Mouse (Mus musculus) cerebellum, adult 8-10 months (tissue): ENCODE measurements around the gene Casr.

Experiments used
- DNase-seq: peaks from one replicate; pipeline ENCODE4 v3.0.0; 2022

Gene Casr

DNA sequence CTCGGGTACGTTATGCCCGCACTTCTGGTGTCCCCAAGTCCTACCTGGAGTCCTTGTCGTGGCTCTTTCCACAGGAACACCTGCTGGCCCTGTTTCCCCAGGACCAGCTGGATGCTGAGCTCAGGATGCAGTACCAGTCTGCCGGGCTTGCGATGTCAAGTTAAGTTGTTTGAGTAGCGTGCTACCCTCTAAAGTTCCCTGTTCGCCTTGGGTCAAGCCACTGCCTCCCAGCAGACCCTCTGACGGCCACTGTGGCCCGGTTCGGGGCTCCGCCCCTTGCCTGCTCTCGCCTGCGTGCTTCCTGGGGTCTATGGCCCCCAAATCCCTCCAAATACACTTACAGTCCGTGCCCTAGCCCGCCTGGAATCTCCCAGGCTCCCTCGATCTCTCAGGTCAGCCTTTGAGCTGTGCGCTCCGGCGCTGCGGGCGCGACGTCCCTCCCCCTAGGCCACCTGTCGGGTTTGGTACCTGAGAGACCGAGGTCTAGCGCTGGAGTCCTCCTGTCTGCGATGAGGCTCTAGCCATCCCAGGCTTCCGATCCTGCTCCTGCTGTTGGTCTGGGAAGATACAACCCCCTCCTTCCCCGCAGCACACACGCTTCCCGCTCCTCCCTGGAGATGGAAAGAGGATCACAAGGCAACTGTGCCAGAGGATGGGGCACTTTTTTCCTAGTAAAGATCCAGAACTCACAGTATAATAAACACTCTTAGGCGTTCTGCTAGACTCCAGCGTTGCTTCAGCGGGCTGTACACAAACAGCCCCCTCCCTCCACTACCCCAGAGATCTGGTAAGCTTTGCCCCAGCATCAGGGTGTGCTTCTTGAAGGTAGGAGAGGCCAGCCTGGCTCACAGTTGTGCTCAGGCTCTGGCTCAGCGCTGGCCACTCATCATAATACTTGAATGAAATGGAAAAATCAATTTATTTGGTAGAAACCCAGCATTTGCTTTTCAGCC is at the start of gene Casr:
Casr (minus strand) TSS at position 756 of the 953 bp plus-strand sequence.
- no peak for DNase-seq

DNA sequence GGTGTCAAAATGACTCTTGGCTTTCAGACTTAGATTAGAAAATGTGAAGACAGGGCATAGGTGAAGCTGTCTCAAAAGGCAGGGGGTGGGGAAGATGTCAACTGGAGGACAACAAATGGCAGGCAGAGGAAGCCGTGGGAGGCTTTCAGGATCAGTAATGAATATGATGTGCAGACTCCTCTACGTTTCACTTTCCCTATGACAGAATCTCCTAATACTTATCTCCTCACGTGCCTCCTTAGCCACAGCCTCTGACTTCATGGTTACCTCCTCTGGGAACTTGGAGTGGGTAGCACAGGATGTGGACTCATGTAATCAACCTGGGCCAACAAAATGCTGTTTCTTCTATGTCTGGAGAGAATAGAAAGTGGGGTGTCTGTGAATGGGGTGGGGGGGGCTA is 40.7 kb upstream of the Casr start:
- no peak for DNase-seq

DNA sequence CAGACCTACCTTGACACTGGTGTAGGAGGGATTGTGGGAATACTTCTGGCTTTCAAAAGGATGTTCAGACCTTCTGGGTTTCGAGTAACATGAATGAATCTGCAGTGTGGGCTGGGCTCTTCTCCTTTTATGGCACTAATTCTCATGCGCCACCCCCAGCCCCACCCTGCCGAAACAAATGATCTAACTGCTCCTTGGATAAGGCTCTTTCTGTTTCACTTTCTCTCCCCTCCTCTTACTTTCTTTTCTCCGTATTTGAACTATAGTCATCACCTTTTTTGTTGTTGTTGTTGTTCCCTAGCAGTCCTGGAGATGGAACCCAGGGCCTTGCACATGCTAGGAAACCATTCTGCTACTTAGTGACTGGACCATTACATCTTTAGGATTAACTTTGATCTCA is 36.3 kb upstream of the Casr start:
- no peak for DNase-seq

DNA sequence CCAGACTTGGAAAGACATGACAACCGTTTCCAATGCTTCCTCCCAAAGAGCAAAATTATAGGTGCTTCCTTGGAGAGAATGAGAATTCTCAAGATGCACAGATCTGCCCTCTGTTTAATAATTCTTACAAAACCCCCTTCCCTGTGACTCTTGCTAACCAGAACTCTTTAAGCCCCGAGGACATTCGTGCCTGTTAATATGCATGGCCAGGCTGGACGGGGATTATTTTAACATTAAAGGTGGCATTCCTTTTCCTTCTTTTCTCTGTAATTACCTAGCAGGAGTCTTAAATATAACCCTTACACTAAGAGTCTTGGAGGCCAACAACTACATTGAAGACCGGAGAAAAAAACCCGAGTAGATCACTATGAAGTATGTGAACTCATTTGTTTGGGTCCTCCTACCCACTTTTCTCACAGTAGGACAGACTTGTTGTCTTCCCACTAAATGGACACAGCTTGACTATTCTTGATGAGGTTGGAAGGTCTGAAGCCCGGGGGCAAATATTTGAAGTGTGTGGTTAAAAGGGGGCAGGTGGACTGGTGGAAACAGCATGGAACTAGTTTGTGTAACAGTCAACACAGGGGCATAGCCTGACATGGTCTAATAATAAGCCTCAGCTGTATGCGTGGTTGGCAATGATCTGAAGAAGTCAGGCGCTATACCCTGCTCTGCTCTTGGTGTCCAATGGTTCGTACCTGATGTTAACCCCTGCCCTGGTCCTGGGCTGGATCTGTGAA is 34.9 kb upstream of the Casr start:
- DNase-seq, result no peak

DNA sequence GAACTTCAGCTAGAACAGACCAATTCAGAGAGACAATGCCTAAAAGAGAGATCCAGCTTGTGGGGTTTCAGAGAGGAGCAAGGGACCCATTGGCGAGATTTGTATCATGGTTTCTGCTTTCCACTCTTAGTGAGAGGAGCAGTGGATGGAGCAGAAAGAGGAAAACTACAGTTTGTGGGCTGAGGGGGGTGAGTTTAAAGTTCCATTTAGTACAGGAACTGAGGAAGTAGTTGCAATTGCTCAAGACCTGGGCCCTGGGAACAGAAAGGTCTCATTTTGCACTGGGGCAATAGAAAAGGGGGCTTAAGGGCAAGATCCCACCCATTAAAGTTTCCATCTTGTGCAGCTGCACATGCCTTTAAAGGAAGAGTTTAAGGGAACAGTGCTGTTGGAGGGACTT is 28.0 kb upstream of the Casr start:
- no peak for DNase-seq

DNA sequence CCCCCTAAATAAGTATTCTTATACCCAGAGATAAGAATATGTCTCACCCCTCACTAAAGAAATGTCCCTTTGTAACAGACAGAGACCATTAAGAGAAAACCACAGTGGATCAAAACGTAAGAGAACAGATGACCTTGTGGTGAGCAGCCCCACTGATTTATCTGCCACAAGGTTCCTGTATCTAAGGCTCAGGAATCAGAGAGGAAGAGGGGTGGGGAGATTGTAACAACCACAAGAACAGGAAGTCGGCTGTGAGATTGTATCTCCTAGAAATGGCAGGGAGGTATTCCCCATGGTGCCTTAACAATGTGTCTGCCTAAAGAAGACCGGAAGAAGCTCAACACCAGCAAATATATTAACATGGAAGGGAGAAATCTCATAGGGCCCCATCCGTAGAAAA is 26.0 kb upstream of the Casr start:
- DNase-seq, result no peak

DNA sequence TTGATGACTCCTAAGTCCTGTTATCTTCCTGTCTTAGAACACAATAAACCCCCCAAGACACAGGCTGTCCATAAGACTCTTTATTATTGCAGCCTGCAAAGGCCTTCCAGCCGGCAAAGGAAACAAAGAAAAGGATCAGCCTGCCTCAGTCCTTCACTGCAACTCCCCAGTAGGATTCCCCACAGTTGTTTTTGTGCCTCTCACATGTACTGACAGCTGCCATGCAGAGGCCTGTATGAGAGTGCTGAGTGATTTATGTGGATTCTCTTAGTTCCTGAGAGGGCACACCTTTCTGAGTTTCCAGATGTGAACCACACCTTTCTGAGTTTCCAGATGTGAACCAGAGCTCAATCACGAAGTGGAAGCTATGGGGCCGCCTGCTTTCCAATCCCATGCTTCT is 20.1 kb upstream of the Casr start:
- DNase-seq, result no peak

DNA sequence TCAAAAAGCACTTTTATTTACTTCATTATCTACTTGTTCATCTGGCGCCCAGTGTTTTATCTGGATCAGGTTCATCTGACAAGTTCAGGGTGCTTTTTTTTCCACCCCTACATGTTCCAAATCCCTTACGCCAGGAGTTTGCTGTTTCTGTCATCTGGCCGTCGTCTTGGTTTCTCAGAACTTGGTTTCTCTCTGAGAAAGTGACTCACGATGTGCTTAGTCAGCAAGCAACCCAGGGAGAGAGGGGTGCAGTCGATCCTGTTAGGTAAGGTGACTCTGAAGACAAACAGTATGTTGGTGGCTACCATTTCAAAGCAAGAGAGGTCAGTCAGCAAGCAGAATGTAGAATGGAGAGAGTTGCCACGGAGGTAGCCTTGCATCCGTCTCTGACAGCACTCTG is 10.0 kb upstream of the Casr start:
- DNase-seq, result no peak

DNA sequence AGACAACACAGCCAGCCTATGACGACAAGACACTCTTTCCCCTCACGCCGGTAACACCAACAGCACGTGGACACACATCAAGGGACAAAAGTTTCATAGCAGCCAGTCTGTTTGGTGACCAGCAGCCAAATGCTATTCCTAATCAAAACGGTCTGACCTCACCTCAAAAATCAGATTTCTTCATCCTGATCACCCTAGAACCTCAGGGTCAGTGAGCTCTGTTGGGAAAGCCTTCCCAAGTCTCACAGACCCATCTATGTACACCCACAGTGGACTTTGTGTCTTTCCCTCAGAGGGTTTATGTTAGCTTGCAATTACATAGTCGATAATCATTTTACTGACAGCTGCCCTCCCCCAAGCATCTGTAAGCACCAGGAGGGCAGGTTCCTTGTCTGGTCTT is 2.4 kb downstream of the Casr start:
- no peak for DNase-seq

DNA sequence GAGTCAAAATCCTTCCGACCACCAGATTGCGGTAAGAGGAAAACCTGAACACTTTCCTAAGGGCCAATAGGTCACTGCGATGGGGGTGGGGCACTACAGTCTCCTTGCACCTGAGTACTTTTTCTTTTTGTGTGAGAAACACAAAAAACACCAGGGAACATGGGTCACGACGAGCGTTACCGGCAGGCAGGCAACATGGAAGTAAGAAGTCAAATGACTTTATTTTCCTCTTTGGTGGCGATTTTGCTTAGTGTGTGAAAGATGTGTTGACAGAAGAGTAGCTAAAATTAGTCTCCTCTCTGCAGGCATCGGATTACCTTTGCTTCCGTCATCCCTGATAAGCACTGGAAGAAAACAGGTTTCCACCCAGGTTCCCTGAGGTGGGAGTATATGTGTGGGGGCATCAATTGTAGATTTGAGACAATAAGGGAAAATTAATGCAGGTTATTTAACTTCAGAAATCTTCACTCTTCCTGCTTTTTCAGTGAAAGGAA is 6.2 kb downstream of the Casr start:
- no peak for DNase-seq

DNA sequence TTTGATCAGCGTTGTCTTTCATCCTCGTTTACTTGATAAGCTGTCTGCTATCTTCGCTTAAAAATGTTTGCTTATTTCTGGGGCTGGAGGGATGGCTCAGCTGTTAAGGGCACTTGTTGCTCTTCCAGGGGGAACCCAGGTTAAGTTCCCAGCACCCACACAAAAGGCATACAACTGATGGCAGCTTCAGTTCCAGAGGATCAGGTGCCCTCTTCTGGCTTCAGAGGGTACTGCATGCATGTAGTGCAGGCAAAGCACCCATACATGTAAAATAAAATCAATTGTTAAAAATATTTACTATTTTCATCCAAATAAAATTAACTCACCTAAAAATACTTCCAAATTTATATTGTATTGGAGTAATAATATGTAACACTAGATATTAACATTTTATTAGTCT is 8.3 kb downstream of the Casr start:
- DNase-seq, result no peak

DNA sequence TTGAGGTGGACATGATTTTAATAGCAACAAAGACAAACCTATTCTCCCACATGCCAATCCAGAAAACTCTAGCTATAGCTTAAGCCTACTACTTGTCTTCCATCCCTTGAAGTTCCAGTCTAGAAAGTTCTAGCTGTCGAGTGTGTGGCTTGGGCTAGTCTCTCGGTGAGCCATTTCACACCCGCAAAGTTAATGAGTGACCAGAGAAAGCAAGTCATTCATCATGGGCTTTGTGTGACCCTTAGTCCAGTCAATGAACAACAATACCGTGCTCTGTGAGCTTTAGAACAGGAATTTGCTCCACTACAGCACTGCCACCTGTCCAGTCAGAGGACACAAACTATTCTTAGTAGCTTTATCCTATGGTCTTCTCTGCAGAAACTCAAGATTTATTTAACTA is 16.6 kb downstream of the Casr start:
- DNase-seq, result no peak

DNA sequence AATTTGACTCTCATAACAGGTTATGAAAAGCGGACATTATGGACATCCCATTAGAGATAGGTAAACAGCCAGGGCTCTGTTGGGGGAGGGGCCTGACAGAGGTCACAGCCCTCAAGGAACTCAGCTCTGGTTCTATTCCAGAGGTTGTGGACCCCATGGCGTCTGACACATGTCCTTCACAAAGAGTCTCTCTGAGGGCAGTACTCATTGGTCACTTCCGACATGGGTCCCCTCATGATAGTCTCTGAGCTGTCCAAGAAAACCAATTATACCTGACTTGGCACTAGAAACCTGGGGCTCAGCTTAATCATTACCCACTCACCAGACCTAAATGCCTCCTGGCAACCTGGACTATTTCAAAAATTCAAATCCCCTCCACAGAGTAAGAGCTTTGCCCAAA is 18.9 kb downstream of the Casr start:
- DNase-seq, result no peak

DNA sequence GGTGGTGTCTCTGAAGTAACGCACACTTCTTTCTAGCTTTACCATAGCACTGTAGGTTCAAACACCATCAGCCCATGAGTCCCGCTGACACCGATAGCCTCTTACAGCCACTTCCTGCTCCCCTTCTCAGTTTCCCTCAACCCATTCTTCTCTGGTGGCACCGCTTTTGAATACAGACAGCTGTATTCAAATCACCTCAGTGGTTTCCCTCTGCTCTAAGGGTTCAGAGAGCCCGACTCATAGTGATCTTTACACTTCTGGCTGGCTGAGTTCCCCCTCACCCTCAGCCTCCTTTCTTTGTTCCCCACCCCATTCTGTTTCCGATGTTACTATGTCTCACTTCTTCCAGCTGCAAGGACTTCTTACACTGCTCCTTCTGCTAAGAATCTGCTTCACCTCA is 21.1 kb downstream of the Casr start:
- no peak for DNase-seq

DNA sequence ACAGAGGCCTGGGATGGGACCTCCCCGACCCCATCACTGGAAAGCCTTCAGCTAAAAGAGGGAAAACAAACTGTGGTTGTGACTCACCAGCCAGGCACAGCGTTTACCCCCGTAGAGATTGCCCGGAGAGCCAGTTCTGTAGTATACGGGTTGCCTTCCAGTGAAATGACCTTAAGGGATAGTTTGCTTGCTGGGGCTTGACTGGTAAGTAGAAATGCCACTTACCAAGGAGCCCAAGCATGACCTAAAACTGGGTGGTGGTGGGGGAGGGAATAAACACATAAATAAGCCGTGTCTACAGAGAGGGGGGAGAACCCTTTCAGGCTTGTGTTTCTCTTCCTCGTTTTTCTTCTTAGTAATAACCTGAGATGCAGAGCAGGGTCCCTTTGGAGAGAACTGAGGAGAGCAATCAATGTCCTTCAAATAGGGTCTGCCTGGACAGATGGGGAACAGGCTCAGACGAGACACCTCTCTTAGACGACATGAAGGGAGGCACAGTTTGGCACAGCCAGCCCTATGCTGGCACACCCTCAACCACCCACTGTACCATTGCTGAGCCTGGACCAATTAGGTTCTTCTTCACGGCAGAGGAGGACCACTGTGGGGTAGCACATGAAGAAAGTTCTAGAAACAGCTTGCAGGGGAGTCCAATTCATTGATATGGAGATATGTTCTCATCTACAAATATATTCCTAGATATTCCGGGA is 28.8 kb downstream of the Casr start:
- DNase-seq, result no peak

DNA sequence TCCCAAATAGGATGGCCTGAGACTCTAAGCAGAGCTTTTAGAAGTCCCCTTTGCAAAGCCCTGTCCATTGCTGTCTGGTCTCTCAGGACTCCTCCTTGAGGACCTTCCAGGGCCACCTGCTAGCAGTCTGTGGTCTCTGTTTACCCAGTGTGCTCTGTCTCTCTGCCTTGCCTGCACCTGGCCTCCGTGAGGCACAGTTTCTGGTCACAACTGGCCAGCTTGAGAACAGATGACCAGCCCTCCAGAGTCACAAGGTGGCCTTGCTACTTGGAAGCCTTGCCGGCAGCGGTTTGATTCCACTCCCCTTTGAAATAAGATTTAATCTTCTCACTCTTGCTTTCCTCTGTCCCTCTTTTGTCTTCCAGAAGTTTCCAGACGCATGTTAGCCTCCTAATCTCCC is 29.9 kb downstream of the Casr start:
- DNase-seq, result no peak

DNA sequence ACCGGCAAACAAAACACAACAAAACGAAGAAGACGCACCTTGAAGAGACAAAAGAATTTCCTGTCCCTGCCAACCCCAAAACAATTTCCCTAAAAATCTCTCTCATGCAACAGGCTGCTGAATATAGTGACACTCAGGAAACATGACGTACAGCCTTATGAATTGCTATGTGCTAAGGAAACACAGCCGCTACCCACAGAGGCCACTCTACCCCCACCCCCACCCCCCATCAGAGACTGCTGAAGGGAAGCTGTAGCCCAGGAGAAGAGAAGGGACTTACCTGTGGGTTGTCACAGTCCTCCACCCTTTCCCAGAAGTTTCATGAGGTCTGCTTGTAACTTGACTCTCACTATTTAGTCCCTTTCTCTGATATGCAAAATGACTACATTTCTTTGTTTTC is 30.3 kb downstream of the Casr start:
- DNase-seq, result no peak

DNA sequence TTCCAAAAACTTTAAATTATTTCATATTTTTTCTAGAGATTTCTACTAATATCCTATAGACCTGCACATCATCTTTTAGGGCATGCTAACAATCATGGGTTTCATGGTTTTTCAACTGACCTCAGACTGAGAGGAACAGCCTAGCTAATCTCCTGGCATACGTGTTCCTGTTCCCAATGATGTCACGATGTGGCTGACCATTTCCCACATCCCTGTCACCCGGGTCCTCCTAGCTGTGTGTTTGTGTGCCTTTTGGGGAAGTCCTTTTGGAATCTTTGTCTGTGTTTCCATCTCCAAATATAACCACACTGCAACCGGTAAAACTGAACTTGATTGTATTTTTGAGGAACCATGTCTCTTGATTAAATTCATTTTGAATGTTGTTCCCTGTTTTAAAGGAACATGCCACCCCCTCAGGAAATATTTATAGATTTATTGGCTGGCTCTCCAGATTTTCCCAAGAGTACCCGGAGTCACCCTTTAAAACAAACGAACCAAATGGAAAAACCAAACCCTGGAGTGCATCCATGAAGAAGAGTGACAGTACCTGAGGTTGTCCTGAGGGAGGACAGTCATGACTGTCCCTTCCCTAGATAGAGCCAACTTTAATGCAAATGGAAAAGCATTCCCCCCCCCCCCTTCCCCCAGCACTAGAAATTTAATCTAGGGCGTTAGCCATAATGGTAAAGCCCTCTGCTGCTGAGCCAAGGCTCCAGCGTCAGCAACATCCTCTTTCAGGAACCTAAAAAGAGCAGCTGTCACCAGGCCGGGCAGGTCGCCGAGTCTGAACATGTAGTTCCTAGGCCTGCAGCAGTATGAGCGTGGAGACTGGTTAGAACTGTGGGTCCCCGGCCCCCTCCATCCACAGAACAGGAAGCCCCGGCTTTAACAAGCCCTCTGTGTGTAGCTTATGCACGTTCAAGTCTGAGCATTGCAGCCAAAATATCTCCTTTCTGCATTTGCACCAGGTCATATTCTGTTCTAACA is 31.1 kb downstream of the Casr start:
- DNase-seq, result no peak

DNA sequence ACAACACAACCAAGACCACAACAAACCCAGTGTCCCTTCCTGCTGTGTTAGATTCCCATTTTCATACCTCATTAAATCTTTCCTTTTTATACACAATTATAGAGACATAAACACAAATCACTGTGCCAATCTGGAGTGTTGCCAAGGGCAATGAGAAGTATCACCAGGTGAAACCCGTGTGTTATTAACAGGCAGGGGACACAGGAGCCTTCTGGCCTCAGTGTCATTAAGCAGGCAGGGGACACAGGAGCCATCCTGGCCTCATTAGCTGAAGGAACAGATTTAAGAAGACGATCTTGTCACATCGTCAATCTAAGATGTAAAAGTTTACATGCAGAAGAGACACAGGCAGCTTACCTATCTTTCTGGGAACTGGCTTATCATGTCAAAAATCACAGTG is 33.1 kb downstream of the Casr start:
- no peak for DNase-seq

DNA sequence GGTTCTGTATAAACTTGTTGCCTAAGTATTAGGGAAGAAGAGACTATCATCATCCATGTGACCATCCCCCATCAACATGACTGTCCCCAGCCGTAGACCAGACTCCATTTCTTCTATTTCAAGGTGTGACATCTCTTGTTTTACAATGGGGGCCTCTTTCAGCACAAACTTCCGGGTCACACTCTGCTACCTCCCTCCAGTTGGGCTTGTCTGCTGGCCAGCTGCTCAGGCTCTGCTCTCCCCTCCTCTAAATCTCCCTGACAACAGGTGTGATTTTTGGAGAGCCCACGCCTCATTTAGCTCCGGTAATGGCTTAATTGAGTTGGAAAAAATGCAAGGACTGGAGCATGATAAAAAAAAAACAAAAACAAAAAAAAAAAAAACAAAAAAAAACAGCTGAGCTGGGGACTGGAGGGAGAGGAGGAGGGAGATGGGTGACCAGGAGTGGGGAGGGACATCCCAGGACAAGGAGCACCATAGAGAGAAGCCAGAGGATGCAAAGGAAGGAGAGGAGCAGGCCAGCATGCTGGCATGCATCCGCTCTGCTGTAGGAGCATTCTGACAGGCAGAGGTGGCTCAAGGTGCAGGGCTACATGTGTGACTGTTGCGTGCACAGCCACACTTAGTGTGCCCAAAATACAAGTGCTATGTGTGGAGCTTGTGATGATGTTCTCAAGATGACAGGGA is 35.2 kb downstream of the Casr start:
- no peak for DNase-seq

DNA sequence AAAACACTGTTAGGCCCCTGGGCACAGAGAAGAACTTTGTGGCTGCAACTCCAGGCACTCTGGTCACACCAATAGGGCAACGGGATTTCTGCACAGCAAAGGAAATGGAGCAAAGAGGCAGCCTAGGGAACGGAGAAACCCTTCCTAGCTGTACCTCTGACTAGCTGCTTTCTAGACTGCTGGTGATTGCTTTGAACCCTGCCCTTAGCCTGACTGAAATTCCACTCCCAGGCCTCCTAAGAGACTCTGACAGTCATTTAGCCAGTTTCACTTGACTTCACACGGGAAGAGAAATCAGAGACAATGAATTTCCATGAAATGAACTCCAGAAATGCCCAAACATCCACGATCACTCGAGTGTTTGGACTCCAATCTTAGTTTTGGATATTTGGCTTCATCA is 38.8 kb downstream of the Casr start:
- DNase-seq, result no peak

DNA sequence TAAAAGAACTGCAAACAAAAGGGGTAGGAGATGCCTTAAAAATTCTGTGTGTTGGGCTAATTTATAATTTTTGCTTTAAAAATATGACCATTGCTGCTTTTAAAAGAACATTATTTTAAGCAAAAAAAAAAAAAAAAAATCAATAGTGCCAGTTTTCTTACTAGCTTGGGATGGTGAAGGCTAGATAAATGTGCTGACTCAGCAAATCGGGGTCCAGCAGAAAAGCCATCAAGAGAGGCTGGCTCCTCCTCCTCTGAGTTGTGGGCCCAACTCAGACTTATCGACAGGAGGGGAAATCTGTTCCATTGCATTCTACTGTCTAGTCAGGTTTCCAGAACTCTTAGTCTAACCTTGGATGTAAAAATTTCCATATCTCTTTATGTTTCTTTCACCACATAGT is 45.6 kb downstream of the Casr start:
- DNase-seq, result no peak
